Mouse (Mus musculus) effector memory CD4-positive, alpha-beta T cell, adult 5 months (primary cell): ENCODE results near the gene Nop56. TPM values are rescaled to one million over a fixed set of nuclear protein-coding genes. Genes with fewer than 3 reads are reported as not detected.

Experiments used
- polyA plus RNA-seq: library from polyadenylated mRNA; unstranded; fragments of 100-300 nt; shearing (Covaris generic); gene quantifications from one replicate; pipeline ENCODE4 v1.2.1, GENCODE M21; 2017

Gene Nop56
- 360 TPM for polyA plus RNA-seq

GRCm38 (mm10) chr2:130274149-130274861 lies at the start of gene Nop56:
Nop56 (plus strand) TSS chr2:130274430.

GRCm38 (mm10) chr2:130283854-130284654 lies 9.8 kb downstream of the Nop56 start, which contains the start of gene Idh3b:
Idh3b (minus strand) TSS chr2:130284547.

DNA sequence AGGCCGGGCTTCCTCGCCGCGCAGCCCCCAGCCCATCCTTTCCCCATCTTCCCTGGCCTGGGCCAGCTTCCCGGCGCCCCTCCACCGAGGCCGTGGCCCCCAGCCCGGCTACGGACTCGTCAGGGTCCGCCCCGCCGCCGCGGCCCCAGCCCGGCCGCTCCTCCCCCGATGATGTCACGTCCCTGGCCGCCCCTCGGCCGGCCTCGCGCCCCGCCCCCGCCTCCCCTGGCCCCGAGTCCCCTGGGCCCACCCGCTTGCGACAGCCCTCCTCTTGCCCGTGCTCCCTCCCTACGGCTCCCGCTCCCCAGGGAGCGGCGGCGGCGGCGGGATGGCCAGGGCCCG lies 20.7 kb downstream of the Nop56 start, which contains the start of gene Ebf4:
Gene Ebf4, plus strand, starts transcription at position 234 of the 342 bp plus-strand sequence.

Other genes with a start within 250 kb of the Nop56 start
- gene Tgm6, start 162.0 kb upstream of the Nop56 start, polyA plus RNA-seq = not detected
- 349 TPM for gene Snrpb, start 95.0 kb upstream of the Nop56 start, polyA plus RNA-seq
- gene Tmc2, start 79.2 kb upstream of the Nop56 start, polyA plus RNA-seq = not detected
- 118 TPM for gene Idh3b, start 10.1 kb downstream of the Nop56 start, polyA plus RNA-seq
- not detected for gene Ebf4, start 20.7 kb downstream of the Nop56 start, polyA plus RNA-seq
- gene Cpxm1, start 123.1 kb downstream of the Nop56 start, polyA plus RNA-seq = 0.26 TPM
- gene Gm28372, start 130.8 kb downstream of the Nop56 start, polyA plus RNA-seq = not detected
- not detected for gene 1700020A23Rik, start 130.8 kb downstream of the Nop56 start, polyA plus RNA-seq
- gene Tmem239, start 132.0 kb downstream of the Nop56 start, polyA plus RNA-seq = not detected
- gene Vps16, start 149.9 kb downstream of the Nop56 start, polyA plus RNA-seq = 247 TPM
- gene Pced1a, start 150.3 kb downstream of the Nop56 start, polyA plus RNA-seq = 16.8 TPM
- gene Ptpra, start 175.8 kb downstream of the Nop56 start, polyA plus RNA-seq = 137 TPM